Mouse (Mus musculus) ovary, postnatal 14 days (tissue): Measurements from ENCODE around the gene Ctsk.
"Not testable (repeated sequence)": the region's sequence is repeated elsewhere in the genome, so short reads cannot be mapped to it uniquely, and the experiment has no call there.

ENCODE experiments used
- DNase-seq: peaks from one replicate; pipeline ENCODE4 v3.0.0; 2022; ENCODE audit warnings: low spot score

The Ctsk gene

GRCm38 (mm10) chr3:95524673-95525072 is 25.6 kb downstream of the Ctsk start:
- DNase-seq: no peak

GRCm38 (mm10) chr3:95526111-95526510 is 27.1 kb downstream of the Ctsk start:
- DNase-seq: no peak

- DNase-seq: no peak
Observed at GRCm38 (mm10) chr3:95526622-95527211, 27.7 kb downstream of the Ctsk start, which contains the start of gene Ctss. Ctss (plus strand) TSS chr3:95526786.

GRCm38 (mm10) chr3:95529814-95530213 is 30.8 kb downstream of the Ctsk start:
- no peak for DNase-seq

- DNase-seq: no peak
Observed at GRCm38 (mm10) chr3:95531025-95531424, 32.0 kb downstream of the Ctsk start.

GRCm38 (mm10) chr3:95533364-95533763 is 34.3 kb downstream of the Ctsk start:
- DNase-seq: no peak

GRCm38 (mm10) chr3:95534927-95535326 is 35.9 kb downstream of the Ctsk start:
- DNase-seq: no peak

- DNase-seq: no peak
Observed at GRCm38 (mm10) chr3:95538936-95539335, 39.9 kb downstream of the Ctsk start.

GRCm38 (mm10) chr3:95539837-95540236 is 40.8 kb downstream of the Ctsk start:
- DNase-seq: no peak

- DNase-seq: not testable (repeated sequence)
Observed at GRCm38 (mm10) chr3:95541186-95541585, 42.1 kb downstream of the Ctsk start.

- DNase-seq: no peak
Observed at GRCm38 (mm10) chr3:95542171-95542570, 43.1 kb downstream of the Ctsk start.

GRCm38 (mm10) chr3:95542981-95543380 is 43.9 kb downstream of the Ctsk start:
- no peak for DNase-seq

- no peak for DNase-seq
Observed at GRCm38 (mm10) chr3:95550176-95550575, 51.1 kb downstream of the Ctsk start.

GRCm38 (mm10) chr3:95553986-95554385 is 54.9 kb downstream of the Ctsk start:
- DNase-seq: no peak
